Mouse (Mus musculus) stomach, embryonic 16.5 days (tissue): Measurements from ENCODE around the gene Atp5g3. TPM values are rescaled to one million over a fixed set of nuclear protein-coding genes. Genes with fewer than 3 reads are reported as not detected.
"Not testable (repeated sequence)": the region's sequence is repeated elsewhere in the genome, so short reads cannot be mapped to it uniquely, and the experiment has no call there.

Experiments used
- ATAC-seq: fragments of 200-750 bp; cut with Nextera tagmentation; 2 replicates; pipeline ENCODE4 v1.8.0; 2017; ENCODE audit warnings: moderate number of reproducible peaks, moderate TSS enrichment; ENCODE audit not compliant: insufficient read depth, low FRiP score
- H3K27ac ChIP-seq: fragments of 300-500 bp; sonication (generic); 2 replicates; pipeline ENCODE4 v1.5.1; 2014; ENCODE audit warnings: low read length
- H3K27me3 ChIP-seq: fragments of 300-500 bp; sonication (generic); 2 replicates; pipeline ENCODE4 v1.6.1; 2014; ENCODE audit warnings: low read length, control low read depth, mixed read lengths; ENCODE audit not compliant: control insufficient read depth, insufficient read depth
- H3K36me3 ChIP-seq: fragments of 300-500 bp; sonication (generic); 2 replicates; pipeline ENCODE4 v1.6.1; 2014; ENCODE audit warnings: low read length; ENCODE audit not compliant: control insufficient read depth, insufficient read depth
- H3K4me1 ChIP-seq: fragments of 300-500 bp; sonication (generic); 2 replicates; pipeline ENCODE4 v1.6.1; 2014; ENCODE audit warnings: low read length, control low read depth, mixed read lengths; ENCODE audit not compliant: control insufficient read depth, insufficient read depth
- H3K4me2 ChIP-seq: fragments of 300-500 bp; sonication (generic); 2 replicates; pipeline ENCODE4 v1.6.1; 2014; ENCODE audit warnings: low read depth, low read length, mixed read lengths
- H3K4me3 ChIP-seq: fragments of 300-500 bp; sonication (generic); replicated peaks from 2 replicates; pipeline ENCODE4 v1.5.1; 2014; ENCODE audit warnings: mild to moderate bottlenecking, low read length
- H3K9ac ChIP-seq: fragments of 300-500 bp; sonication (generic); 2 replicates; pipeline ENCODE4 v1.6.1; 2014; ENCODE audit warnings: low read length
- H3K9me3 ChIP-seq: fragments of 300-500 bp; sonication (generic); replicated peaks from 2 replicates; pipeline ENCODE4 v1.6.1; 2016; ENCODE audit warnings: low read length, control low read depth; ENCODE audit not compliant: control insufficient read depth
- WGBS: fragments of 180-500 bp; shearing (Covaris S2); extraction: QIAGEN DNeasy Blood & Tissue Kit; methylation state at CpG from one replicate; pipeline ENCODE4 v1.1.7; 2014; 5-methylcytosine and 5-hydroxymethylcytosine counted together
- polyA plus RNA-seq: library from polyadenylated mRNA; unstranded; fragments of >200 nt; fragmentation: Nextera tagmentation; extraction: Ambion mirVana; gene quantifications from 2 replicates; pipeline ENCODE4 v1.2.1, GENCODE M21; 2015

Gene Atp5g3
- polyA plus RNA-seq, 1 experiment from 2014 or later, result 1,187 TPM

- not testable (repeated sequence) for ATAC-seq
These were observed 6.4 kb downstream of the Atp5g3 start for GRCm38 (mm10) chr2:73904679-73905078.

GRCm38 (mm10) chr2:73903536-73903935, 7.6 kb downstream of the Atp5g3 start:
- ATAC-seq, result no peak
- Histone ChIP-seq H3K4me3 (no peak overlapping the region), H3K27ac (no peak overlapping the region), H3K27me3 (no peaks in the 10 kb centered on the region), H3K9me3 (no peaks in the 10 kb centered on the region), H3K36me3 (peaks cover 21% of the 10 kb centered on the region), H3K9ac (no peak overlapping the region), H3K4me2 (no peak overlapping the region), H3K4me1 (no peaks in the 10 kb centered on the region)
- WGBS, result 98% methylated on average over 2 of the region's 2 CpGs

More at GRCm38 (mm10) chr2:73904679-73905078, 6.4 kb downstream of the Atp5g3 start:
- not testable (repeated sequence) for H3K27ac ChIP-seq, H3K4me1 ChIP-seq, H3K9me3 ChIP-seq, H3K9ac ChIP-seq, H3K27me3 ChIP-seq, H3K4me2 ChIP-seq, H3K4me3 ChIP-seq
- H3K36me3 ChIP-seq, result peaks cover 27% of the 10 kb centered on the region

- WGBS, result 89% methylated on average over 3 of the region's 3 CpGs
- not testable (repeated sequence) for H3K27ac ChIP-seq, H3K4me2 ChIP-seq, H3K4me3 ChIP-seq, H3K4me1 ChIP-seq, H3K27me3 ChIP-seq, ATAC-seq, H3K9me3 ChIP-seq, H3K36me3 ChIP-seq, H3K9ac ChIP-seq
These were observed 8.8 kb downstream of the Atp5g3 start for GRCm38 (mm10) chr2:73902328-73902727.

- ATAC-seq, result no peak
- no peak overlapping the region for H3K9ac ChIP-seq
- no peaks in the 10 kb centered on the region for H3K4me1 ChIP-seq
- H3K4me2 ChIP-seq, result no peak overlapping the region
- no peaks in the 10 kb centered on the region for H3K27me3 ChIP-seq
- no peaks in the 10 kb centered on the region for H3K36me3 ChIP-seq
- no peak overlapping the region for H3K4me3 ChIP-seq
- H3K9me3 ChIP-seq, result no peaks in the 10 kb centered on the region
- H3K27ac ChIP-seq, result no peak overlapping the region
These were observed 10.0 kb downstream of the Atp5g3 start for GRCm38 (mm10) chr2:73901169-73901568.

GRCm38 (mm10) chr2:73900364-73900763, 10.8 kb downstream of the Atp5g3 start:
- H3K4me3 ChIP-seq, result no peak overlapping the region
- no peaks in the 10 kb centered on the region for H3K4me1 ChIP-seq
- H3K9ac ChIP-seq, result no peak overlapping the region
- H3K27me3 ChIP-seq, result no peaks in the 10 kb centered on the region
- H3K9me3 ChIP-seq, result no peaks in the 10 kb centered on the region
- H3K4me2 ChIP-seq, result no peak overlapping the region
- no peak for ATAC-seq
- 41% methylated on average over 1 of the region's 1 CpGs for WGBS
- no peak overlapping the region for H3K27ac ChIP-seq
- no peaks in the 10 kb centered on the region for H3K36me3 ChIP-seq

GRCm38 (mm10) chr2:73896919-73897318, 14.2 kb downstream of the Atp5g3 start:
- not testable (repeated sequence) for ATAC-seq, H3K27me3 ChIP-seq, H3K36me3 ChIP-seq, H3K4me1 ChIP-seq, H3K9me3 ChIP-seq, H3K4me3 ChIP-seq, H3K27ac ChIP-seq, H3K4me2 ChIP-seq, H3K9ac ChIP-seq
- WGBS, result 66% methylated on average over 4 of the region's 4 CpGs

- Histone ChIP-seq H3K9ac (no peak overlapping the region; the same call in 1 of the 2 replicates), H3K27me3 (no peaks in the 10 kb centered on the region), H3K9me3 (no peaks in the 10 kb centered on the region), H3K4me2 (peak overlapping the region; percentile 67), H3K36me3 (no peaks in the 10 kb centered on the region), H3K4me3 (peak overlapping the region; percentile 61), H3K27ac (no peak overlapping the region), H3K4me1 (0 out of 2 replicates have a peak, but pooled peaks cover 5% of the 10 kb centered on the region)
- ATAC-seq, result no peak
- WGBS, result 61% methylated on average over 22 of the region's 22 CpGs
These were observed 17.5 kb downstream of the Atp5g3 start for GRCm38 (mm10) chr2:73893473-73894270.

GRCm38 (mm10) chr2:73892464-73893296, 18.4 kb downstream of the Atp5g3 start, which contains the start of gene Atf2:
Atf2 (minus strand) TSS chr2:73892639.
- H3K4me2 ChIP-seq, result peak within 1 kb of the TSS; percentile 67
- ATAC-seq, result peak; percentile 98
- 0 out of 2 replicates have a peak, but pooled peaks cover 5% of the 10 kb centered on the region for H3K4me1 ChIP-seq
- H3K27ac ChIP-seq, result peak within 1 kb of the TSS; percentile 89
- H3K4me3 ChIP-seq, result peak within 1 kb of the TSS; percentile 98
- H3K36me3 ChIP-seq, result no peaks in the 10 kb centered on the region
- under 1% methylated on average over 63 of the region's 63 CpGs for WGBS
- H3K27me3 ChIP-seq, result no peaks in the 10 kb centered on the region
- H3K9me3 ChIP-seq, result no peaks in the 10 kb centered on the region
- peak within 1 kb of the TSS; percentile 96 for H3K9ac ChIP-seq
